Mouse (Mus musculus): ENCODE results near the gene Il31ra. TPM values are rescaled to one million over a fixed set of nuclear protein-coding genes. Genes with fewer than 3 reads are reported as not detected.

Gene Il31ra
- polyA plus RNA-seq, 1 experiment from 2014 or later = 0.06 TPM

DNA sequence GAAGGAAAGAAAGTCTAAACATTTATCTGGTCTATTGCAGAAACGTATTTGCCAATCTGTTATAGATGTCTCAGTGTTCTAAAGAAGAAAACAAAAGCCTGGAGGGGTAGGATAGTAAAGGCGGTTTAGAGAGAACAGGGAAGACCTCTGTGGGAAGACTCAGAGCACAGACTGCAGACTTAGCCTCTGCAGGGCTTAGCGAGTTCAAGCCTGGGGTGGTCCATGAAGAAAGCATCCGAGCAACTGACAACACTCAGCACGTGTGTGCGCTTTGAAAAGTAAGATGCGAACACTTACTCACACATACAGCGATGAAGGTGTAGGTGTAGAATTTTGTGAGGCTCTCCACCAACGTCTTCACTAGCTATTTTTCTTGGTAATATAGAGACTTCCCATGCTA is 123.0 kb downstream of the Il31ra start:
- Histone ChIP-seq H3K4me3 (ENCODE audit: low read depth, low read length) (no peak overlapping the region), H3K9me3 (ENCODE audit: low read length) (no peaks in the 10 kb centered on the region), H3K4me2 (ENCODE audit: low read depth, low read length) (no peak overlapping the region), H3K9ac (replicated peaks) (no peak overlapping the region), H3K27ac (ENCODE audit: low read depth) (no peak overlapping the region), H3K36me3 (replicated peaks; ENCODE audit: insufficient read depth, low read length) (peaks cover 9% of the 10 kb centered on the region), H3K4me1 (ENCODE audit: insufficient read depth) (peaks cover 15% of the 10 kb centered on the region; the same call in 1 of the 2 replicates), H3K27me3 (ENCODE audit: insufficient read depth, low read length) (no peaks in the 10 kb centered on the region)
- 77% methylated on average over 9 of the region's 9 CpGs for WGBS (ENCODE audit: insufficient replicate concordance)
- TF ChIP-seq EP300 (IDR thresholded peaks at IDR 0.05; ENCODE audit: low read depth) = no peak
- no peak for TF ChIP-seq CTCF (IDR thresholded peaks at IDR 0.05; ENCODE audit: low read depth)
- DNase-seq (no peak), ATAC-seq (no peak)

Other genes with a start within 250 kb of the Il31ra start
- gene Il6st, start 130.3 kb downstream of the Il31ra start, polyA plus RNA-seq (2015; fragmentation: Nextera tagmentation; extraction: Ambion mirVana) = 7.9 and 11.7 TPM in 2 replicates
- gene Ddx4, start 58.1 kb upstream of the Il31ra start, polyA plus RNA-seq (2015; fragmentation: Nextera tagmentation; extraction: Ambion mirVana) = 0.09 and 0.14 TPM in 2 replicates
- 10.9 and 11.9 TPM in 2 replicates for gene Slc38a9, start 66.4 kb upstream of the Il31ra start, polyA plus RNA-seq (2015; fragmentation: Nextera tagmentation; extraction: Ambion mirVana)
- 44.6 and 55.4 TPM in 2 replicates for gene Plpp1, start 206.4 kb upstream of the Il31ra start, polyA plus RNA-seq (2015; fragmentation: Nextera tagmentation; extraction: Ambion mirVana)